Mouse (Mus musculus): ENCODE results near the gene Rab37. TPM values are rescaled to one million over a fixed set of nuclear protein-coding genes. Genes with fewer than 3 reads are reported as not detected.

Rab37 gene
- 2.2 and 2.3 TPM in 2 replicates for polyA plus RNA-seq (2012; rRNA removed)

GRCm38 (mm10) chr11:115091362-115091901 lies at the start of gene Rab37:
TSS of gene Rab37 (plus strand) at chr11:115091431.

GRCm38 (mm10) chr11:115048259-115048658 lies 43.0 kb upstream of the Rab37 start, which contains the start of gene Cd300ld3:
TSS of gene Cd300ld3 (minus strand) at chr11:115048409.

GRCm38 (mm10) chr11:115062077-115062476 lies 29.2 kb upstream of the Rab37 start, which contains the start of gene Cd300e:
TSS of gene Cd300e (minus strand) at chr11:115062177.

GRCm38 (mm10) chr11:115133800-115134199 lies 42.6 kb downstream of the Rab37 start, which contains the start of gene Cd300lf:
TSS of gene Cd300lf (minus strand) at chr11:115133992.

GRCm38 (mm10) chr11:115162832-115163480 lies 71.7 kb downstream of the Rab37 start, which contains the start of gene Slc9a3r1:
TSS of gene Slc9a3r1 (plus strand) at chr11:115163341.

GRCm38 (mm10) chr11:115187224-115187639 lies 96.0 kb downstream of the Rab37 start, which contains the start of gene Tmem104:
TSS of gene Tmem104 (plus strand) at chr11:115187487.

GRCm38 (mm10) chr11:115187693-115188092 lies 96.5 kb downstream of the Rab37 start, which contains the start of gene Nat9:
TSS of gene Nat9 (minus strand) at chr11:115187859.

Other genes with a start within 250 kb of the Rab37 start
- gene Gprc5c, start 240.3 kb upstream of the Rab37 start, polyA plus RNA-seq (2012; rRNA removed), result 10.7 and 12.3 TPM in 2 replicates
- 3.2 and 3.8 TPM in 2 replicates for gene Cd300a, start 201.4 kb upstream of the Rab37 start, polyA plus RNA-seq (2012; rRNA removed)
- 2.8 and 3.0 TPM in 2 replicates for gene Cd300lb, start 157.0 kb upstream of the Rab37 start, polyA plus RNA-seq (2012; rRNA removed)
- 0.32 and 0.46 TPM in 2 replicates for gene Cd300c, start 122.3 kb upstream of the Rab37 start, polyA plus RNA-seq (2012; rRNA removed)
- gene Cd300ld, start 101.5 kb upstream of the Rab37 start, polyA plus RNA-seq (2012; rRNA removed), result 2.3 and 3.2 TPM in 2 replicates
- 14.0 and 14.4 TPM in 2 replicates for gene Cd300c2, start 89.6 kb upstream of the Rab37 start, polyA plus RNA-seq (2012; rRNA removed)
- gene Cd300ld2, start 75.2 kb upstream of the Rab37 start, polyA plus RNA-seq (2012; rRNA removed), result 0.10 TPM in 1 of 2 replicates, not detected in the other
- gene Cd300ld4, start 64.4 kb upstream of the Rab37 start, polyA plus RNA-seq (2012; rRNA removed), result 0.19 and 0.23 TPM in 2 replicates
- gene Cd300ld5, start 53.7 kb upstream of the Rab37 start, polyA plus RNA-seq (2012; rRNA removed), result 0.29 and 0.49 TPM in 2 replicates
- 1.1 and 1.3 TPM in 2 replicates for gene Cd300ld3, start 43.0 kb upstream of the Rab37 start, polyA plus RNA-seq (2012; rRNA removed)
- gene Cd300e, start 29.3 kb upstream of the Rab37 start, polyA plus RNA-seq (2012; rRNA removed), result 1.1 and 1.2 TPM in 2 replicates
- 13.1 and 17.7 TPM in 2 replicates for gene Cd300lf, start 42.6 kb downstream of the Rab37 start, polyA plus RNA-seq (2012; rRNA removed)
- gene Slc9a3r1, start 71.9 kb downstream of the Rab37 start, polyA plus RNA-seq (2012; rRNA removed), result 53.4 and 55.4 TPM in 2 replicates
- 1.8 and 2.1 TPM in 2 replicates for gene Tmem104, start 96.1 kb downstream of the Rab37 start, polyA plus RNA-seq (2012; rRNA removed)
- gene Nat9, start 96.4 kb downstream of the Rab37 start, polyA plus RNA-seq (2012; rRNA removed), result 12.4 and 14.7 TPM in 2 replicates
- gene Grin2c, start 175.8 kb downstream of the Rab37 start, polyA plus RNA-seq (2012; rRNA removed), result 0.14 and 0.21 TPM in 2 replicates
- 14.1 and 14.7 TPM in 2 replicates for gene Fdxr, start 185.6 kb downstream of the Rab37 start, polyA plus RNA-seq (2012; rRNA removed)
- 14.5 and 16.9 TPM in 2 replicates for gene Fads6, start 206.2 kb downstream of the Rab37 start, polyA plus RNA-seq (2012; rRNA removed)
- 0.05 and 0.07 TPM in 2 replicates for gene Otop2, start 215.7 kb downstream of the Rab37 start, polyA plus RNA-seq (2012; rRNA removed)
- 0.10 and 0.12 TPM in 2 replicates for gene Ush1g, start 230.6 kb downstream of the Rab37 start, polyA plus RNA-seq (2012; rRNA removed)
- not detected in 2 replicates for gene Otop3, start 243.3 kb downstream of the Rab37 start, polyA plus RNA-seq (2012; rRNA removed)